Mouse (Mus musculus) cerebellum, postnatal 10 days (tissue): ENCODE data around the gene Baiap2.

ENCODE experiments used
- DNase-seq, 2 experiments: peaks; one replicate each; pipeline ENCODE4 v3.0.0; 2021; ENCODE audit warnings: mixed read lengths in 2 of 2

Baiap2 gene

GRCm38 (mm10) chr11:120013174-120013711 is 70.7 kb downstream of the Baiap2 start:
- peak; percentile 93 for DNase-seq

- no peak for DNase-seq
Observed at GRCm38 (mm10) chr11:120014758-120015157, 72.2 kb downstream of the Baiap2 start.

- DNase-seq: peak in 1 of 2 experiments; percentile 49
Observed at GRCm38 (mm10) chr11:120017011-120017410, 74.4 kb downstream of the Baiap2 start.

- DNase-seq: no peak
Observed at GRCm38 (mm10) chr11:120019542-120020440, 77.2 kb downstream of the Baiap2 start.

- peak; percentile 62 to 66 for DNase-seq
Observed at GRCm38 (mm10) chr11:120021367-120021766, 78.8 kb downstream of the Baiap2 start.

- peak; percentile 72 to 81 for DNase-seq
Observed at GRCm38 (mm10) chr11:120022216-120022615, 79.7 kb downstream of the Baiap2 start.

GRCm38 (mm10) chr11:120022841-120023240 is 80.3 kb downstream of the Baiap2 start:
- peak; percentile 82 to 87 for DNase-seq

- peak; percentile 65 to 67 for DNase-seq
Observed at GRCm38 (mm10) chr11:120026941-120027340, 84.4 kb downstream of the Baiap2 start.

GRCm38 (mm10) chr11:120028319-120029092 is 85.9 kb downstream of the Baiap2 start:
- DNase-seq: no peak

- DNase-seq: peak; percentile 75 to 77
Observed at GRCm38 (mm10) chr11:120029431-120030144, 87.0 kb downstream of the Baiap2 start.

- peak; percentile 90 for DNase-seq
Observed at GRCm38 (mm10) chr11:120030145-120030901, 87.8 kb downstream of the Baiap2 start.

GRCm38 (mm10) chr11:120032052-120032451 is 89.5 kb downstream of the Baiap2 start:
- peak in 1 of 2 experiments; percentile 30 for DNase-seq

- DNase-seq: peak in 1 of 2 experiments; percentile 26
Observed at GRCm38 (mm10) chr11:120033473-120033872, 90.9 kb downstream of the Baiap2 start.

- DNase-seq: no peak
Observed at GRCm38 (mm10) chr11:120034306-120034705, 91.7 kb downstream of the Baiap2 start.

GRCm38 (mm10) chr11:120034762-120035161 is 92.2 kb downstream of the Baiap2 start:
- no peak for DNase-seq

GRCm38 (mm10) chr11:120039581-120039980 is 97.0 kb downstream of the Baiap2 start:
- DNase-seq: peak in 1 of 2 experiments; percentile 50

GRCm38 (mm10) chr11:120040440-120040839 is 97.9 kb downstream of the Baiap2 start:
- no peak for DNase-seq

- DNase-seq: peak; percentile 76 to 80
Observed at GRCm38 (mm10) chr11:120041191-120042123, 98.9 kb downstream of the Baiap2 start.

GRCm38 (mm10) chr11:120042141-120042838 is 99.7 kb downstream of the Baiap2 start:
- peak; percentile 74 to 75 for DNase-seq

GRCm38 (mm10) chr11:120045341-120045740 is 102.8 kb downstream of the Baiap2 start:
- peak; percentile 45 to 50 for DNase-seq
